ENCODE assay signal across 8 mouse cellular contexts in the genomic region with DNA sequence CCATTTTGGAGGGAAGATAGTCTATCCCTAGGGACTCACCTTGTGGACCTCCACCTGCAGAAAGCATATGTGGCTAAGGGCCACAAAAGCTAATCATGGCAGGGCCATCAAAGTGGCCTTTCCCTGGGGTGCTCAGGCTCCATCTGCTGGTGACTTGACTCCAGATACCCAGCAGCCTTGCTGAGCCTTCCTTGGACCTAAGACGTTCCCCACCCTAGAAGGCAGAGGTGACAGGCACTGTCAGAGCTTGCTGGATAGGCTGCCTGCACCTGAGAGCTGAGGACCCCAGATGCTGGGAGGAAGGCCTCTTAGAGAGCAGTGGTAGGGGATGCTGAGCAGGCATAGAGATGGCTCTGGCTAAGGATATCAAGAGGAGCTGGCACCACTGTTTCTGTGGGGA. TPM values are rescaled to one million over a fixed set of nuclear protein-coding genes. Genes with fewer than 3 reads are reported as not detected.
DNase-seq lines count a peak whose midpoint lies in the region; ATAC-seq lines count a peak whose summit lies in the region.
"Had no signal": no experiment of that assay in that cellular context is flagged by ENCODE, and none has a peak within 500 bp of the region (broad histone marks: within the 10 kb centered on the region; RNA-seq: fewer than 3 reads in every experiment).

No protein-coding gene starts in this region.

- 17% methylated on average over 1 of the region's 1 CpGs for WGBS in midbrain, embryonic 15.5 days
- 30% methylated on average over 1 of the region's 1 CpGs for WGBS in midbrain, embryonic 14.5 days

- H3K36me3 ChIP-seq in midbrain, embryonic 15.5 days (replicated peaks), result no peaks in the 10 kb centered on the region
- no peaks in the 10 kb centered on the region for H3K36me3 ChIP-seq in midbrain, embryonic 14.5 days (ENCODE audit: control insufficient read depth, insufficient read depth, low read length)

- H3K4me2 ChIP-seq in midbrain, embryonic 15.5 days, result no peak overlapping the region
- H3K4me2 ChIP-seq in midbrain, embryonic 14.5 days (ENCODE audit: low read length), result no peak overlapping the region

- no peak overlapping the region for H3K4me3 ChIP-seq in midbrain, embryonic 15.5 days
- no peak overlapping the region for H3K4me3 ChIP-seq in midbrain, embryonic 14.5 days (replicated peaks; ENCODE audit: low read depth, low read length)
- H3K4me3 ChIP-seq: myocyte had no signal

- no peak for ATAC-seq in midbrain, embryonic 15.5 days (replicated peaks)
- ATAC-seq in midbrain, embryonic 14.5 days (ENCODE audit: low FRiP score, low TSS enrichment), result no peak

- no peaks in the 10 kb centered on the region for H3K27me3 ChIP-seq in midbrain, embryonic 15.5 days (replicated peaks)
- no peaks in the 10 kb centered on the region for H3K27me3 ChIP-seq in midbrain, embryonic 14.5 days (ENCODE audit: control insufficient read depth, insufficient read depth, low read length)

- no peaks in the 10 kb centered on the region for H3K9me3 ChIP-seq in midbrain, embryonic 15.5 days
- no peaks in the 10 kb centered on the region for H3K9me3 ChIP-seq in midbrain, embryonic 14.5 days (ENCODE audit: control insufficient read depth, low read length)

- H3K4me1 ChIP-seq in midbrain, embryonic 15.5 days, result no peaks in the 10 kb centered on the region
- no peaks in the 10 kb centered on the region for H3K4me1 ChIP-seq in midbrain, embryonic 14.5 days (ENCODE audit: control insufficient read depth, insufficient read depth, low read length)

- DNase-seq in kidney, adult 18-20 months, result peak; percentile 13
- DNase-seq in kidney, postnatal 25 days, result no peak
- no peak for DNase-seq in midbrain, embryonic 14.5 days
- peak; percentile 57 to 62 for DNase-seq in cerebellum, postnatal 25 days
- DNase-seq in adrenal gland, postnatal 25 days, result no peak
- DNase-seq in layer of hippocampus, postnatal 25 days (ENCODE audit: extremely low spot score in 1 of 2, low spot score in 1 of 2), result no peak

- 0 out of 2 replicates have a peak overlapping the region, but pooled peaks have one; percentile 5 for H3K9ac ChIP-seq in midbrain, embryonic 15.5 days
- no peak overlapping the region for H3K9ac ChIP-seq in midbrain, embryonic 14.5 days (replicated peaks; ENCODE audit: low read length)

- H3K27ac ChIP-seq in midbrain, embryonic 15.5 days, result no peak overlapping the region
- no peak overlapping the region for H3K27ac ChIP-seq in midbrain, embryonic 14.5 days (replicated peaks; ENCODE audit: low read depth, low read length)

RNA-seq across cellular contexts. Expression of gene Lrpap1, which starts 25.7 kb away (rescaled TPM):
- polyA plus RNA-seq in midbrain, embryonic 15.5 days (2015; fragmentation: Nextera tagmentation; extraction: Ambion mirVana), result 125 and 135 TPM in 2 replicates
- 132 and 136 TPM in 2 replicates for polyA plus RNA-seq in midbrain, embryonic 14.5 days (2014; fragmentation: Nextera tagmentation; extraction: Ambion mirVana)
- total RNA-seq in adrenal gland, postnatal 25 days (2021), result 105 and 120 TPM in 2 replicates
- total RNA-seq in layer of hippocampus, postnatal 25 days (2021), result 100 to 1,000 TPM; 146 to 151 TPM

Comparison
In these comparisons a context has a peak if more than half of its experiments do, and no peak if none do; other contexts are left out.
1. DNase-seq: peak in kidney, adult 18-20 months (single experiment) and cerebellum, postnatal 25 days (2 of 2); none in kidney, postnatal 25 days (0 of 2), midbrain, embryonic 14.5 days (single experiment), adrenal gland, postnatal 25 days (single experiment) and layer of hippocampus, postnatal 25 days (0 of 2).